In the genomic region with DNA sequence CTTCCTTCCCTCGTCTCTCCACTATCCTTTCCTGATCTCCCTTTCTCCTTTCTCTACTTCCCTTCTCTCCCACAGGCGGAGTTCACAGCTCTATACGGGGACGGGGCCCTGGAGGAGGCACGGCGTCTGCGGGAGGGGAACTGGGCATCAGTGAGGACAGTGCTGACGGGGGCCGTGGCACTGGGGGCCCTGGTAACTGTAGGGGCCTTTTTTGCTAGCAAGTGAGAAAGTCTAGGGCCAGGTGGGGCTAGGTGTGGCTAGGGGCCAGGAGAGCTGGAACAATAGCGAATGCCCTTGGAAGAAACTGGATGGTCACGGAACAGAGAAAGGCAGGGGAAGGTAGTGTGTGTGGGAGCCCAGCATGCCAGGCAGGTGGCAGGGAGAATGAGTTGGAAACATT, we compare ENCODE assay signal across 13 mouse cellular contexts. TPM values are rescaled to one million over a fixed set of nuclear protein-coding genes. Genes with fewer than 3 reads are reported as not detected.
DNase-seq lines count a peak whose midpoint lies in the region; ATAC-seq lines count a peak whose summit lies in the region.
"Had no signal": no experiment of that assay in that cellular context is flagged by ENCODE, and none has a peak within 500 bp of the region (broad histone marks: within the 10 kb centered on the region; RNA-seq: fewer than 3 reads in every experiment).

No protein-coding gene starts in this region.

- peak overlapping the region; percentile 76; the same call in 1 of the 2 replicates for H3K4me3 ChIP-seq in hindbrain, embryonic 10.5 days
- H3K4me3 ChIP-seq in hindbrain, embryonic 16.5 days (ENCODE audit: low read length): no peak overlapping the region
- no peak overlapping the region for H3K4me3 ChIP-seq in neural tube, embryonic 12.5 days
- no peak overlapping the region for H3K4me3 ChIP-seq in intestine, embryonic 14.5 days (ENCODE audit: low read depth, low read length)

- H3K4me1 ChIP-seq in hindbrain, embryonic 10.5 days (replicated peaks): peaks cover 37% of the 10 kb centered on the region
- peaks cover 21% of the 10 kb centered on the region for H3K4me1 ChIP-seq in hindbrain, embryonic 16.5 days (ENCODE audit: control insufficient read depth, insufficient read depth, low read depth, low read length)
- H3K4me1 ChIP-seq in neural tube, embryonic 12.5 days: peaks cover 23% of the 10 kb centered on the region
- peaks cover 15% of the 10 kb centered on the region for H3K4me1 ChIP-seq in intestine, embryonic 14.5 days (replicated peaks; ENCODE audit: control insufficient read depth, insufficient read depth, low read length)

- H3K4me2 ChIP-seq in hindbrain, embryonic 16.5 days (ENCODE audit: low read length): no peak overlapping the region
- peak overlapping the region; percentile 80 for H3K4me2 ChIP-seq in neural tube, embryonic 12.5 days (replicated peaks)
- peak overlapping the region; percentile 78 for H3K4me2 ChIP-seq in intestine, embryonic 14.5 days (ENCODE audit: low read length)

- 94% methylated on average over 11 of the region's 11 CpGs for WGBS in hindbrain, embryonic 10.5 days
- WGBS in hindbrain, embryonic 16.5 days: 88% methylated on average over 11 of the region's 11 CpGs
- WGBS in neural tube, embryonic 12.5 days: 93% methylated on average over 11 of the region's 11 CpGs
- WGBS in intestine, embryonic 14.5 days: 87% methylated on average over 11 of the region's 11 CpGs

- no peak overlapping the region for H3K9ac ChIP-seq in hindbrain, embryonic 16.5 days (ENCODE audit: low read depth, low read length)
- peak overlapping the region; percentile 38; the same call in 1 of the 2 replicates for H3K9ac ChIP-seq in neural tube, embryonic 12.5 days
- H3K9ac ChIP-seq in intestine, embryonic 14.5 days (ENCODE audit: low read length): no peak overlapping the region
- H3K9ac ChIP-seq: liver, embryonic 14.5 days had no signal

- peaks cover 25% of the 10 kb centered on the region for H3K36me3 ChIP-seq in hindbrain, embryonic 10.5 days
- no peaks in the 10 kb centered on the region for H3K36me3 ChIP-seq in hindbrain, embryonic 16.5 days (ENCODE audit: control insufficient read depth, insufficient read depth, low read length)
- peaks cover 16% of the 10 kb centered on the region for H3K36me3 ChIP-seq in neural tube, embryonic 12.5 days
- H3K36me3 ChIP-seq in intestine, embryonic 14.5 days (ENCODE audit: control insufficient read depth, insufficient read depth, low read length): peaks cover 19% of the 10 kb centered on the region

- 0 out of 2 replicates have a peak overlapping the region, but pooled peaks have one; percentile 12 for H3K27ac ChIP-seq in hindbrain, embryonic 10.5 days
- no peak overlapping the region for H3K27ac ChIP-seq in hindbrain, embryonic 16.5 days (ENCODE audit: low read depth, low read length)
- H3K27ac ChIP-seq in neural tube, embryonic 12.5 days: no peak overlapping the region
- H3K27ac ChIP-seq in intestine, embryonic 14.5 days (ENCODE audit: low read depth): no peak overlapping the region
- H3K27ac ChIP-seq: liver, embryonic 14.5 days had no signal

- DNase-seq in hindbrain, embryonic 10.5 days (ENCODE audit: low spot score): no peak
- DNase-seq in neural tube, embryonic 10.5 days (ENCODE audit: extremely low spot score, low spot score): no peak
- DNase-seq in intestine, embryonic 14.5 days (ENCODE audit: low spot score): no peak
- DNase-seq in testis, postnatal 14 days (ENCODE audit: low spot score): peak; percentile 55
- no peak for DNase-seq in spleen, postnatal 10 days (ENCODE audit: low spot score in 2 of 2)
- DNase-seq: cerebellum, adult 2 months; embryo, embryonic 11 days; kidney, postnatal 10 days; thymus, postnatal 25 days had no signal

- no peaks in the 10 kb centered on the region for H3K9me3 ChIP-seq in hindbrain, embryonic 10.5 days
- no peaks in the 10 kb centered on the region for H3K9me3 ChIP-seq in hindbrain, embryonic 16.5 days (ENCODE audit: control insufficient read depth, low read length)
- no peaks in the 10 kb centered on the region for H3K9me3 ChIP-seq in neural tube, embryonic 12.5 days
- H3K9me3 ChIP-seq in intestine, embryonic 14.5 days (ENCODE audit: control insufficient read depth, low read length): no peaks in the 10 kb centered on the region

- ATAC-seq in hindbrain, embryonic 16.5 days: no peak
- no peak for ATAC-seq in neural tube, embryonic 12.5 days (ENCODE audit: low FRiP score, low read depth)
- no peak for ATAC-seq in intestine, embryonic 14.5 days (replicated peaks; ENCODE audit: low FRiP score, low TSS enrichment, low read depth)

- no peaks in the 10 kb centered on the region for H3K27me3 ChIP-seq in hindbrain, embryonic 10.5 days (ENCODE audit: insufficient read depth, poor library complexity, severe bottlenecking)
- H3K27me3 ChIP-seq in hindbrain, embryonic 16.5 days (replicated peaks; ENCODE audit: control insufficient read depth, insufficient read depth, low read length): no peaks in the 10 kb centered on the region
- no peaks in the 10 kb centered on the region for H3K27me3 ChIP-seq in neural tube, embryonic 12.5 days (replicated peaks)
- H3K27me3 ChIP-seq in intestine, embryonic 14.5 days (replicated peaks; ENCODE audit: control insufficient read depth, insufficient read depth, low read length): no peaks in the 10 kb centered on the region

RNA-seq across cellular contexts. Expression of gene Gm20521, which starts 2.1 kb away (rescaled TPM):
- polyA plus RNA-seq in hindbrain, embryonic 10.5 days (2016; fragmentation: Nextera tagmentation; extraction: Ambion mirVana): 0.29 TPM in 1 of 2 replicates, not detected in the other
- 0.14 TPM in 1 of 2 replicates, not detected in the other for polyA plus RNA-seq in hindbrain, embryonic 16.5 days (2015; fragmentation: Nextera tagmentation; extraction: Ambion mirVana)
- not detected in 2 replicates for polyA plus RNA-seq in neural tube, embryonic 12.5 days (2016; fragmentation: Nextera tagmentation; extraction: Ambion mirVana)
- polyA plus RNA-seq in intestine, embryonic 14.5 days (2014; fragmentation: Nextera tagmentation; extraction: Ambion mirVana): 0.28 TPM in 1 of 2 replicates, not detected in the other
- polyA plus RNA-seq: heart, embryonic 14.5 days had no signal

RNA-seq across cellular contexts. Expression of gene Bcl2l2, which starts 2.1 kb away (rescaled TPM):
- 2.2 and 3.0 TPM in 2 replicates for polyA plus RNA-seq in hindbrain, embryonic 10.5 days (2016; fragmentation: Nextera tagmentation; extraction: Ambion mirVana)
- polyA plus RNA-seq in hindbrain, embryonic 16.5 days (2015; fragmentation: Nextera tagmentation; extraction: Ambion mirVana): 4.8 and 5.9 TPM in 2 replicates
- 3.8 and 4.1 TPM in 2 replicates for polyA plus RNA-seq in neural tube, embryonic 12.5 days (2016; fragmentation: Nextera tagmentation; extraction: Ambion mirVana)
- 5.1 and 5.2 TPM in 2 replicates for polyA plus RNA-seq in intestine, embryonic 14.5 days (2014; fragmentation: Nextera tagmentation; extraction: Ambion mirVana)

RNA-seq across cellular contexts. Expression of gene Pabpn1, which starts 7.0 kb away (rescaled TPM):
- polyA plus RNA-seq in hindbrain, embryonic 10.5 days (2016; fragmentation: Nextera tagmentation; extraction: Ambion mirVana): 160 TPM in 2 replicates
- 127 and 130 TPM in 2 replicates for polyA plus RNA-seq in hindbrain, embryonic 16.5 days (2015; fragmentation: Nextera tagmentation; extraction: Ambion mirVana)
- polyA plus RNA-seq in neural tube, embryonic 12.5 days (2016; fragmentation: Nextera tagmentation; extraction: Ambion mirVana): 214 and 236 TPM in 2 replicates
- 134 and 148 TPM in 2 replicates for polyA plus RNA-seq in intestine, embryonic 14.5 days (2014; fragmentation: Nextera tagmentation; extraction: Ambion mirVana)

RNA-seq across cellular contexts. Expression of gene Ppp1r3e, which starts 8.0 kb away (rescaled TPM):
- polyA plus RNA-seq in hindbrain, embryonic 10.5 days (2016; fragmentation: Nextera tagmentation; extraction: Ambion mirVana): 0.38 and 0.44 TPM in 2 replicates
- polyA plus RNA-seq in hindbrain, embryonic 16.5 days (2015; fragmentation: Nextera tagmentation; extraction: Ambion mirVana): 4.1 and 5.3 TPM in 2 replicates
- 1.1 and 1.4 TPM in 2 replicates for polyA plus RNA-seq in neural tube, embryonic 12.5 days (2016; fragmentation: Nextera tagmentation; extraction: Ambion mirVana)
- 2.9 and 4.1 TPM in 2 replicates for polyA plus RNA-seq in intestine, embryonic 14.5 days (2014; fragmentation: Nextera tagmentation; extraction: Ambion mirVana)

RNA-seq across cellular contexts. Expression of gene Homez, which starts 14.5 kb away (rescaled TPM):
- polyA plus RNA-seq in hindbrain, embryonic 10.5 days (2016; fragmentation: Nextera tagmentation; extraction: Ambion mirVana): 19.7 and 22.7 TPM in 2 replicates
- polyA plus RNA-seq in hindbrain, embryonic 16.5 days (2015; fragmentation: Nextera tagmentation; extraction: Ambion mirVana): 11.2 and 12.9 TPM in 2 replicates
- polyA plus RNA-seq in neural tube, embryonic 12.5 days (2016; fragmentation: Nextera tagmentation; extraction: Ambion mirVana): 15.7 and 16.6 TPM in 2 replicates
- polyA plus RNA-seq in intestine, embryonic 14.5 days (2014; fragmentation: Nextera tagmentation; extraction: Ambion mirVana): 7.4 and 10.7 TPM in 2 replicates
